In genomic region chr1:190912623-190913022, GRCm38 (mm10) we compare ENCODE assay signal across 12 mouse cellular contexts. TPM values are rescaled to one million over a fixed set of nuclear protein-coding genes. Genes with fewer than 3 reads are reported as not detected.
DNase-seq lines count a peak whose midpoint lies in the region; ATAC-seq and TF ChIP-seq lines count a peak whose summit lies in the region.
"Had no signal": no experiment of that assay in that cellular context is flagged by ENCODE, and none has a peak within 500 bp of the region (broad histone marks: within the 10 kb centered on the region; RNA-seq: fewer than 3 reads in every experiment).

No protein-coding gene starts in this region.

- WGBS in heart, embryonic 15.5 days = 37% methylated on average over 1 of the region's 1 CpGs

- no peaks in the 10 kb centered on the region for H3K9me3 ChIP-seq in heart, embryonic 15.5 days (replicated peaks)
- H3K9me3 ChIP-seq: liver, embryonic 15.5 days; midbrain, embryonic 12.5 days had no signal

- peaks cover 7% of the 10 kb centered on the region for H3K79me2 ChIP-seq in myocyte (ENCODE audit: control insufficient read depth, insufficient read depth)

- DNase-seq in heart, postnatal 4 days = no peak
- peak; percentile 14 for DNase-seq in lung, postnatal 36 days
- no peak for DNase-seq in lung, postnatal 4 days
- peak; percentile 16 for DNase-seq in MN1 (ENCODE audit: low spot score)
- no peak for DNase-seq in spleen, adult 12 weeks (ENCODE audit: low spot score)
- DNase-seq: kidney, postnatal 10 days; thymus, postnatal 25 days had no signal

- no peak overlapping the region for H3K27ac ChIP-seq in heart, embryonic 15.5 days

- peaks cover 11% of the 10 kb centered on the region for H3K4me1 ChIP-seq in heart, embryonic 15.5 days (replicated peaks)

- H3K4me3 ChIP-seq in heart, embryonic 15.5 days = peak overlapping the region; percentile 74; the same call in 1 of the 2 replicates
- peak overlapping the region; percentile 87 for H3K4me3 ChIP-seq in myocyte

- ATAC-seq in heart, embryonic 15.5 days (replicated peaks; ENCODE audit: insufficient number of reproducible peaks, insufficient read depth, low FRiP score, low read depth) = no peak
- ATAC-seq in megakaryocyte, adult 5-6 weeks (ENCODE audit: poor library complexity, severe bottlenecking) = no peak

- H3ac ChIP-seq in myocyte (ENCODE audit: control insufficient read depth, insufficient read length) = no peak overlapping the region

- H3K27me3 ChIP-seq in heart, embryonic 15.5 days = no peaks in the 10 kb centered on the region
- no peaks in the 10 kb centered on the region for H3K27me3 ChIP-seq in myocyte (ENCODE audit: control insufficient read depth, insufficient read depth, insufficient read length)
- H3K27me3 ChIP-seq: midbrain, embryonic 12.5 days had no signal

- TF ChIP-seq POLR2A in myocyte (IDR thresholded peaks at IDR 0.05; ENCODE audit: insufficient read length, low read depth) = no peak

- no peak overlapping the region for H3K4me2 ChIP-seq in heart, embryonic 15.5 days
- H3K4me2 ChIP-seq in myocyte (ENCODE audit: low read depth) = peak overlapping the region; percentile 96

- H3K9ac ChIP-seq in heart, embryonic 15.5 days = no peak overlapping the region

- no peaks in the 10 kb centered on the region for H3K36me3 ChIP-seq in heart, embryonic 15.5 days
- H3K36me3 ChIP-seq in myocyte (ENCODE audit: control insufficient read depth, insufficient read depth) = no peaks in the 10 kb centered on the region
- H3K36me3 ChIP-seq: liver, embryonic 15.5 days; midbrain, embryonic 12.5 days had no signal

TF ChIP-seq in myocyte, 11 proteins besides CTCF, POLR2A, EP300 and RAD21:
- no peak for TF ChIP-seq MYOG (IDR thresholded peaks at IDR 0.05; ENCODE audit: control insufficient read depth in 1 of 3, insufficient read depth in 1 of 3, insufficient read length in 2 of 3, low read depth in 2 of 3)
- no peak for TF ChIP-seq POLR2AphosphoS2 (IDR thresholded peaks at IDR 0.05; ENCODE audit: insufficient read length, low read depth)
- no peak for TF ChIP-seq TCF3 (IDR thresholded peaks at IDR 0.05; ENCODE audit: insufficient read length, low read depth)
- TF ChIP-seq REST (IDR thresholded peaks at IDR 0.05; ENCODE audit: insufficient read depth, insufficient read length) = no peak
- TF ChIP-seq MAX (IDR thresholded peaks at IDR 0.05; ENCODE audit: low read depth) = no peak
- TF ChIP-seq MYOD1 (IDR thresholded peaks at IDR 0.05; ENCODE audit: control insufficient read depth in 1 of 3, insufficient read length in 2 of 3, low read depth in 2 of 3) = no peak
- no peak for TF ChIP-seq SRF (IDR thresholded peaks at IDR 0.05; ENCODE audit: control insufficient read depth, insufficient read length, low read depth)
- TF ChIP-seq CEBPB (IDR thresholded peaks at IDR 0.05; ENCODE audit: insufficient read depth, poor library complexity, severe bottlenecking) = no peak
- TF ChIP-seq TCF12 (IDR thresholded peaks at IDR 0.05; ENCODE audit: insufficient read depth, poor library complexity, severe bottlenecking) = no peak
- TF ChIP-seq USF1 (IDR thresholded peaks at IDR 0.05; ENCODE audit: low read depth) = no peak
- no peak for TF ChIP-seq E2F4 (IDR thresholded peaks at IDR 0.05; ENCODE audit: insufficient read depth)

RNA-seq across cellular contexts. Expression of gene Rps6kc1, which starts 1.1 kb away (rescaled TPM):
- 8.8 and 11.9 TPM in 2 replicates for polyA plus RNA-seq in heart, embryonic 15.5 days (2015; fragmentation: Nextera tagmentation; extraction: Ambion mirVana)
- 10 to 100 TPM; 23.1 to 23.6 TPM for total RNA-seq in heart, postnatal 4 days (2021)
- 18.9 TPM for polyA plus RNA-seq in myocyte (2012; fragmentation: generic; extraction: Trizol)
- total RNA-seq in megakaryocyte, adult 5-6 weeks (2015) = 6.8 and 7.1 TPM in 2 replicates
- 10.0 and 15.6 TPM in 2 replicates for total RNA-seq in megakaryocyte, adult 5-6 weeks (2017)

RNA-seq across cellular contexts. Expression of gene Angel2, which starts 12.3 kb away (rescaled TPM):
- polyA plus RNA-seq in heart, embryonic 15.5 days (2015; fragmentation: Nextera tagmentation; extraction: Ambion mirVana) = 29.3 and 30.1 TPM in 2 replicates
- total RNA-seq in heart, postnatal 4 days (2021) = 10 to 100 TPM; 31.1 to 38.1 TPM
- polyA plus RNA-seq in myocyte (2012; fragmentation: generic; extraction: Trizol) = 17.7 TPM
- total RNA-seq in megakaryocyte, adult 5-6 weeks (2015) = 24.1 and 31.6 TPM in 2 replicates
- total RNA-seq in megakaryocyte, adult 5-6 weeks (2017) = 28.3 and 31.6 TPM in 2 replicates

Comparison
In these comparisons a context has a peak if more than half of its experiments do, and no peak if none do; other contexts are left out.
1. DNase-seq: peak in lung, postnatal 36 days (single experiment) and MN1 (single experiment); none in heart, postnatal 4 days (single experiment), lung, postnatal 4 days (0 of 2) and spleen, adult 12 weeks (single experiment).